Mouse (Mus musculus): ENCODE measurements around the gene Midn. TPM values are rescaled to one million over a fixed set of nuclear protein-coding genes. Genes with fewer than 3 reads are reported as not detected.

Gene Midn
- total and polyA plus RNA-seq, 2 experiments: 6.9 to 38.8 TPM

- H3K4me3 ChIP-seq (ENCODE audit: insufficient read depth, low read depth, low read length): no peak overlapping the region
- H3K79me2 ChIP-seq (ENCODE audit: control insufficient read depth, insufficient read depth, low read length): peaks cover 29% of the 10 kb centered on the region
- H3K27ac ChIP-seq (replicated peaks; ENCODE audit: insufficient read depth, low read depth, low read length): peak overlapping the region; percentile 43
- H3K9ac ChIP-seq (ENCODE audit: low read depth, low read length): peak overlapping the region; percentile 57
- WGBS: 87% methylated on average over 7 of the region's 7 CpGs
- peaks cover 27% of the 10 kb centered on the region for H3K36me3 ChIP-seq (ENCODE audit: control insufficient read depth, insufficient read depth, low read length)
- H3K4me1 ChIP-seq (ENCODE audit: control insufficient read depth, insufficient read depth, low read length): peaks cover 32% of the 10 kb centered on the region
- no peak for DNase-seq (ENCODE audit: extremely low read depth, low read depth, low spot score)
- no peaks in the 10 kb centered on the region for H3K27me3 ChIP-seq (ENCODE audit: control insufficient read depth, insufficient read depth, low read length)
- TF ChIP-seq POLR2A (IDR thresholded peaks at IDR 0.05; ENCODE audit: extremely low read depth, insufficient read depth, low read length): no peak
- no peak for TF ChIP-seq CTCF (IDR thresholded peaks at IDR 0.05; ENCODE audit: low read depth, low read length)
Observed at GRCm38 (mm10) chr10:80154384-80154783, 6.3 kb downstream of the Midn start.

GRCm38 (mm10) chr10:80155277-80155676, 7.2 kb downstream of the Midn start:
- H3K79me2 ChIP-seq (ENCODE audit: control insufficient read depth, insufficient read depth, low read length): peaks cover 22% of the 10 kb centered on the region
- H3K36me3 ChIP-seq (ENCODE audit: control insufficient read depth, insufficient read depth, low read length): peaks cover 27% of the 10 kb centered on the region
- TF ChIP-seq POLR2A (IDR thresholded peaks at IDR 0.05; ENCODE audit: extremely low read depth, insufficient read depth, low read length): no peak
- peaks cover 36% of the 10 kb centered on the region for H3K4me1 ChIP-seq (ENCODE audit: control insufficient read depth, insufficient read depth, low read length)
- no peak overlapping the region for H3K27ac ChIP-seq (replicated peaks; ENCODE audit: insufficient read depth, low read depth, low read length)
- no peak overlapping the region for H3K4me3 ChIP-seq (ENCODE audit: insufficient read depth, low read depth, low read length)
- no peak overlapping the region for H3K9ac ChIP-seq (ENCODE audit: low read depth, low read length)
- WGBS: 48% methylated on average over 1 of the region's 1 CpGs
- DNase-seq (ENCODE audit: extremely low read depth, low read depth, low spot score): no peak
- H3K27me3 ChIP-seq (ENCODE audit: control insufficient read depth, insufficient read depth, low read length): no peaks in the 10 kb centered on the region

- no peak overlapping the region for H3K9ac ChIP-seq (ENCODE audit: low read depth, low read length)
- no peaks in the 10 kb centered on the region for H3K27me3 ChIP-seq (ENCODE audit: control insufficient read depth, insufficient read depth, low read length)
- no peak overlapping the region for H3K4me3 ChIP-seq (ENCODE audit: insufficient read depth, low read depth, low read length)
- no peak for DNase-seq (ENCODE audit: extremely low read depth, low read depth, low spot score)
- H3K79me2 ChIP-seq (ENCODE audit: control insufficient read depth, insufficient read depth, low read length): peaks cover 13% of the 10 kb centered on the region
- peaks cover 27% of the 10 kb centered on the region for H3K36me3 ChIP-seq (ENCODE audit: control insufficient read depth, insufficient read depth, low read length)
- WGBS: 76% methylated on average over 29 of the region's 29 CpGs
- no peak overlapping the region; the same call in 1 of the 2 replicates for H3K27ac ChIP-seq (replicated peaks; ENCODE audit: insufficient read depth, low read depth, low read length)
- TF ChIP-seq CTCF (IDR thresholded peaks at IDR 0.05; ENCODE audit: low read depth, low read length) (no peak), POLR2A (IDR thresholded peaks at IDR 0.05; ENCODE audit: extremely low read depth, insufficient read depth, low read length) (no peak)
- H3K4me1 ChIP-seq (ENCODE audit: control insufficient read depth, insufficient read depth, low read length): peaks cover 41% of the 10 kb centered on the region
Observed at GRCm38 (mm10) chr10:80156002-80156751, 8.1 kb downstream of the Midn start.

- no peaks in the 10 kb centered on the region for H3K27me3 ChIP-seq (ENCODE audit: control insufficient read depth, insufficient read depth, low read length)
- H3K27ac ChIP-seq (replicated peaks; ENCODE audit: insufficient read depth, low read depth, low read length): no peak overlapping the region; the same call in 1 of the 2 replicates
- H3K4me3 ChIP-seq (ENCODE audit: insufficient read depth, low read depth, low read length): no peak overlapping the region
- no peak for DNase-seq (ENCODE audit: extremely low read depth, low read depth, low spot score)
- H3K9ac ChIP-seq (ENCODE audit: low read depth, low read length): no peak overlapping the region
- WGBS: 68% methylated on average over 7 of the region's 7 CpGs
- H3K79me2 ChIP-seq (ENCODE audit: control insufficient read depth, insufficient read depth, low read length): peaks cover 8% of the 10 kb centered on the region; the same call in 1 of the 2 replicates
- TF ChIP-seq CTCF (IDR thresholded peaks at IDR 0.05; ENCODE audit: low read depth, low read length) (no peak), POLR2A (IDR thresholded peaks at IDR 0.05; ENCODE audit: extremely low read depth, insufficient read depth, low read length) (no peak)
- peaks cover 27% of the 10 kb centered on the region for H3K36me3 ChIP-seq (ENCODE audit: control insufficient read depth, insufficient read depth, low read length)
- H3K4me1 ChIP-seq (ENCODE audit: control insufficient read depth, insufficient read depth, low read length): peaks cover 44% of the 10 kb centered on the region
Observed at GRCm38 (mm10) chr10:80156752-80157053, 8.6 kb downstream of the Midn start.

- peaks cover 5% of the 10 kb centered on the region; the same call in 1 of the 2 replicates for H3K79me2 ChIP-seq (ENCODE audit: control insufficient read depth, insufficient read depth, low read length)
- H3K27me3 ChIP-seq (ENCODE audit: control insufficient read depth, insufficient read depth, low read length): no peaks in the 10 kb centered on the region
- H3K9ac ChIP-seq (ENCODE audit: low read depth, low read length): no peak overlapping the region
- no peak overlapping the region for H3K4me3 ChIP-seq (ENCODE audit: insufficient read depth, low read depth, low read length)
- no peak for DNase-seq (ENCODE audit: extremely low read depth, low read depth, low spot score)
- H3K36me3 ChIP-seq (ENCODE audit: control insufficient read depth, insufficient read depth, low read length): peaks cover 27% of the 10 kb centered on the region
- H3K27ac ChIP-seq (replicated peaks; ENCODE audit: insufficient read depth, low read depth, low read length): 0 out of 2 replicates have a peak overlapping the region, but pooled peaks have one; percentile 3
- WGBS: 69% methylated on average over 15 of the region's 15 CpGs
- TF ChIP-seq POLR2A (IDR thresholded peaks at IDR 0.05; ENCODE audit: extremely low read depth, insufficient read depth, low read length) (no peak), CTCF (IDR thresholded peaks at IDR 0.05; ENCODE audit: low read depth, low read length) (no peak)
- peaks cover 45% of the 10 kb centered on the region for H3K4me1 ChIP-seq (ENCODE audit: control insufficient read depth, insufficient read depth, low read length)
Observed at GRCm38 (mm10) chr10:80157141-80157929, 9.3 kb downstream of the Midn start.

All from liver, adult 2 months (tissue).